Mouse (Mus musculus): ENCODE measurements at regions not wholly inside any gene's neighbourhood (a gene's known extent, or its start where the extent isn't known, plus 50 kb on each side); places are given as distances from the start of the nearest gene placed in this dataset.

DNA sequence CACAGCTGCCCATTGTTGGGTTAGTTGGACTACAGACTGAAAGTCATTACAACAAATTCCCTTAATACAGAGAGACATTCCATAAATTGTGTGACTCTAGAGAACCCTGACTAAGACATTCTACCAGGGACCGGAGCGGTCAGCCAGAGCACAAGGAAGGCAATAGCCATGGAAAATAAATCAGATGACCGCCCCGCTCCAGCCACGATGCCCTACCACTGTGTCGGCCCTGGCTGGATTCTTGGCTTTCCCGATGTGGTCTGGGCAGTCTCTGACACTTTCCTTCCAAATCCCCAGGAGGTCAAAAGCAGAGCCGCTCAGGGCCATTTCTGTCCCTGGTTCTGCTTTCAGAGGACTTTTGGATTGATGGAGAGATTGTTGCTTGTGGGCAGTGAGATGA, 57.8 kb downstream of the Lsm3 start:
- no peak for ATAC-seq

DNA sequence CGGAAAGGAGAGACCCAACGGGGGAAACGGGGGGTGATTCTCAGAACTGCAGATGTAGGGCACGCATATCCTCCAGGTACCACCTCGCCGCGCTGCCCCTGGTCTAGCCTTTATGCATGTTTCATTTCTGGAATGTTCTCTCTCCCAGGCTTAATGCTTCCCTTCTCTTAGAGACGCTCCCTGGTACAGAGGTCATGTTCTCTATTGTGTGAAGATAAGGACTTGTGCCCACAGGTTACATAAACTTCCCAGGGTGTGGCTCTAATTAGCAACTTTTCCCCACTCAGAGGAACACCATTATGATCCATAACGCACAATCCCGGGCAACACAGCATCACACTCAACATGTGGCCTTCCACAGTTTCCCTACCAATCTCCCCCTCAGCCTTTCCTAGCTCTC, 58.7 kb downstream of the Lsm3 start:
- ATAC-seq: no peak

DNA sequence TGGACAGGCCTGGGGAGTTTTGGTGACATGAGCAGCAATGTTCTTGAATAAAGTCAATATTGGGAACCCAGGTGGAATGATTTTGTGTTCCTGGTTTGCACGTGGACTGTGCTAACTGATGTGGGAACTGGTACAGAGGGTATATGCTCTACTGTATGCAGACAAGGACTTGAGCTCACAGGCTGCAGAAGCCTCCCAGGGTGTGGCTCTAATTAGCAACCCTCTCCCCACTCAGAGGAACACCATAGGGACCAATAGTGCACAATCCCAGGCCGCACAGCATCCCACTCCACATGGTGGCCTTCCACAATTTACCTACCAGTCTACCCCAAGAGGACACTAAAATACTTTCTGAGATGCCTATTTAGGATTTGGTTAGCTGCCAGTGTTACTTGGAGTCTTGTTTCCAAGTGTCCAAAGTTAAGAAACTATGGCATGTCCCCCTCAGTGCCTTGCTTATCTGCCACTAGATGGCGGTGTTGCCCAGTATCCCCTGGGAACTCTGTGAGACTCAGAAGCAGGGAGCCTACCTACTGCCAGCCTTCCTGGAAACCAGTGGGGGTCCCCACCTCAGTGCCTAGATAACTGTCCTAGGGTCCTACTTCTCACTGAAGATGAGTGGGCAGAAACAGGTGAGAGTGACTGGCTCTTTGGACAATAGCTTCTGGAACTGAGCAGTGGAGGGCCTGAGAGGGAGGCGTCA, 60.1 kb downstream of the Lsm3 start:
- ATAC-seq: peak; percentile 74

- ATAC-seq: no peak
These were observed 61.2 kb downstream of the Lsm3 start for GRCm38 (mm10) chr6:91576906-91577305.

DNA sequence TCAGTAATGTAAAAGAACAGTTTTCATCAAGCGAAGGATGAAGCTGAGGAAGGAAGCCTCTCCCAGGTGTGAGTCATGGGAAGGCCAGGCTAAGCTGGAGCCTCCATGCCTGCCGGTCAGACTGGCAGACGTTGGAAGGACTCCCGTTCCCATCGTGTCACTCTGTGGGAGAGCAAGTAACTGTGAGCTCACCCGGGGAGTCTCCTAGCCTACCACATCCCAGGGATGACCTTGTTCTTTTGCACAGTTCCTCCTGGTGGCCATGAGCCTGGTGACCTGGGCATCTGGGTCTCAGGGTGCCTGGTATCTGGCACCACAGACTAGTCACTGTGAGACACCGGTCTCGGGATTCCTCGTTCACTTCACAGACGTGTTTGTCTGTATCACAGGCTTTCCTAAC, 63.9 kb downstream of the Lsm3 start:
- ATAC-seq: no peak

DNA sequence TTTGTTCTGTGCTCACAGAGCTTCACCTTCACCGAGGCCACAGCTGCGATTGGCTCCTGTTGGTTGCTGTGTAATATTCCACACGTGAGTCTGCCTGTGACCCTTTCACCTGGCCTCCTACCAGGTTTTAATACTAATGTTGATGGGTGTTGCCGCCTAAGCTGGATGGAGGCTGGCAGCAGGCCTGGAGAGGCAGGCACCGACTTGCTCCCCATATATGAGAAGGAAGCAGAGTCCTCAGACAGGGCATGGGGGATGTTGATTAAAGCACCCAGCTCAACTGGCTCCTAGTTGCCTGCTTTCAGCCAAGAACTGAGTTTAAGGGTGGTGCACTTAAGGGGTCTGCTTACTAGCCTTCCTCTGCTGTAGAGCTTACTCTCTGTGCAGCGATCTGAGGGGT, 64.9 kb downstream of the Lsm3 start:
- no peak for ATAC-seq

GRCm38 (mm10) chr6:91582338-91582737, 66.6 kb downstream of the Lsm3 start:
- no peak for ATAC-seq

DNA sequence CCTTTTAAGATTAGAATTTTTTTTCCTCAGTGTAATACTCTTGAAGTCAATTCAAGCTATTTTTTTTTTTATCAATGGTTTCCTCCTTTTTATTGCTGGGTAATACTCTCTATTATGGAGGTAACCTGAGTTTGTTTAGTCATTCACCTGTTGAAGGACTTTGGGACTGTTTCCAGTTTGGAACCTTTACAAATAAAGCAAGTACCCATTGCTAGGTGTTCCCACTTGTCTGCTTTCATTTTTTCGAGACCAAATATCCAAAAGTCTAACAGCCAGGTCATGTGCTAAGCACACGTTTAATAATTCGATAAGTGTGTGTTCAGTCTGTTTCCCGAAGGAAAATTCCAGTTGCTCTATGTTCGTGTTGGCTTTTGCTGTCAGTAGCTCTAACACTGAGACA, 67.6 kb downstream of the Lsm3 start:
- ATAC-seq: no peak

DNA sequence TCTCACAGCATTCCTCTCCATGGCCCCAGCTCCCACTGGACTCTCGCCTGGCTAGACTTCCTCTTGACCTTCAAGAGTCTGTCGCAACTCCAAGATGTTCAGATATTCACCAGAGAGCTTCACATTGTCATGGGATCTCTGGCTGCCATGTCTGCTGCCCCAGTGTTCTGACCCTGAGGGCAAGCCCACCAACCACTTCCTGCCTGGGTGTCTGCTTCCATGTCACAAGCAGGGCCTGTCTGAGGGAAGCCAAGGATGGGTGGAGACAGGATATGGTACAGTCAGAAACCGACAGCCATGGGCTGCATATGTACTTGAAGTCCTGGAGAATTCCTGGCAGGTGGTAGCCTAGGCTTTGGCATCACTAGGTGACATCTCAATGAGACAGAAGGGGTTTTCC, 69.8 kb downstream of the Lsm3 start:
- peak; percentile 47 for ATAC-seq

DNA sequence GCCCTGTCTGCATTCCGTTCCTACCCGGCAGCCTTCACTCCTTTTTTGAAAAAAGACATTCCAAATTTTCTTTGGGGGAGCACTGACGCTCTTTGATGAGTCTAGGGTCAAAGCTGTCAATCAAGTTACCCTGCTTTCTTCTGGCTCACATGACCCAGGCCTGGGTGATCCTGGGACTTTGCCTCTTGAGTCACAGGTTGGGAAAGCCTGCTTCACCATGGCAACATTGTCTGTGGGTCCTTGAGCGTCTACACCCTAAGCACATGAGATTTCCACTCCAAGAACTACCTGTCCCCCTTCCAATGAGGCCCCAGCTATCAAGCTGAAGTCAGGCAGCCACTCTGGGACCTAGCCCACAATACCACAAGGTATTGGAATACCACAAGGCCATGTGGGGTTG, 73.5 kb downstream of the Lsm3 start:
- ATAC-seq: no peak

GRCm38 (mm10) chr6:91590395-91590794, 74.7 kb downstream of the Lsm3 start:
- no peak for ATAC-seq

- no peak for ATAC-seq
These were observed 75.3 kb downstream of the Lsm3 start for GRCm38 (mm10) chr6:91590806-91591571.

GRCm38 (mm10) chr6:91592651-91593050, 76.9 kb downstream of the Lsm3 start:
- no peak for ATAC-seq

DNA sequence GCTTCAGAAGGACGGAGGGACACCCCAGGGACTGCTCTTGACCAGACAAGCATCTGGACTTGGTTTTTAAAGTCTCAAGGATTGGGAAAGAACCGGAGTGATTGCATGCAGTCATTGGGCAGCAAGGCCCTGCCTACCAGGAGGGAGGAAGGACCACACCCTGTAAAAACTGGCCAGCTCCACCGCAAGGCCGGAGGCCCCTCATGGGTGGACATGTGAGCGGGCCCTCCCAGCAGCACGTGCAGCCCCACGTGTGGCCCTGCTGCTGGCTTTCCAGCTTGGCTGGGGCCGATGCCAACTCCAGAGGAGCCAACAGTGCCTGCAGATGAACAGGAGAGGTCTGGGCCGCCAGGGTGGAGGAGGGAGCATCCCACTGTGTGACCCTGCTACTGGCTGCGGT, 83.2 kb downstream of the Lsm3 start:
- ATAC-seq: no peak

GRCm38 (mm10) chr6:91600116-91600515, 83.7 kb upstream of the Slc6a6 start:
- no peak for ATAC-seq

- no peak for ATAC-seq
These were observed 77.1 kb upstream of the Slc6a6 start for GRCm38 (mm10) chr6:91606634-91607215.

DNA sequence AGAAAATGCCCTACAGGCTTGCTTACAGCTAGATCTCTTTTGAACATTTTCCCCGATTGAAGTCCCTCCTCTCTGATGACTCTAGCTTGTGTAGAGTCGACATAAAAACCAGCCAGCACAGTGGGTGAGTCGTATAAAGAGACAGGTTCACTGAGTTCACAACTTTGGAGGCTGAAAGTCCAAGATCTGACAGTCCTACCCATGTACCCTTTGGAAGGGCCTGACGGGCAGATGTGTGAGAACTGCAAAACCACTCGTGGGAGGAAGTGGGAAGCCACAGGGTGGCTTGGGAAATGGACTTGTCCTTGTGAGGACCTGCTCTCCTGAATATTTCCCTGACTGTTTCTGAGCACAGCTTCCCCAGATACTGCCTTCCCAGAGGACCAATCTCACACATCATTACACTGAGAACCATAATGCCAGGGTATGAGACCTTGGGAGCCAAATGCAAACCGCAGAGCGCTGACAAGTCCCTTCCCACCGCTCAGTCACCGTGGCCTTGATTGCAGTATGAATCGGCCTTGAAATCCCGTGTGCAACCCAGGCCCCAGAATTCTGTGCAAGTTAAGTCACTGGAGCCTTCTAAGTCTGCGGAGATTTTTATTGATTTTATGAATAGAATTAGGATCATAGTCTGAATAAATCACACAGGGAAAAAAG, 76.1 kb upstream of the Slc6a6 start:
- ATAC-seq: no peak

DNA sequence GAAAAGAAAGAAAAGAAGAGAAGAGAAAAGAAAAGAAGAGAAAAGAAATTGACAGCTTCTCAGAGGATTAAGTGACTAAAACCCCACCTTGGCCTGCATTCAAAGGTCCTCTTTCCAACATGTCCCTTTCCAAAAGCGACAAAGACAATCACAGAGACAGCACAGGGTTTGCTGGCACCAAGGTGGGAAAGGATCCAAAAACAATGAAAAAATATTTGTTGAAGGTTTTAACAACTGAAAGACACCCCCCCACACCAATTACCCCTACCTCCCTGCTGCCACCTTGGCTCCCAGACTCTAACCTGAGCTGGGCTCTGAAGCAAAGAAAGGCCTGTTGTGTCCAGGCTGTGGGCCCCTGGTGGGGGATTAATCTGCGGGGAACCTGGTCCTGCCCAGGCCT, 74.2 kb upstream of the Slc6a6 start:
- ATAC-seq: no peak

DNA sequence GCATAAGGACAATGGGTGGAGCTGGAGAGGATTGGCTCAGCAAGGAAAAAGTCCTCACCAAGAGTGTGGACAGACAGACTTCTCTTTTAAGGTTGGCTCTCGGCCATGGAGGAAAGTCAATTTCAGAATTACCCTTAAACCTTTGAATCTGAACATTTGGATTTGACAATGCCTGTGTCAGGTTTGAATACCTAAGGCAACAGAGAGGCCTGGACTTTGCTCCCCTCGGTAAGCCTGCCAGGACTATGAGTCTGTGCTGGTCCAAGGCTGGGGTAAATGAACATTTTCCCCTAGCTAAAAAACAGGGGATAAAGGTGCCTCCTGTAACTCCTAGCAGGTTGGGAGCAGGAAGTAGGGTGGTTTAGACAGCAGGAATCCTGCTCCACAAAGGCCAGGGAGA, 68.8 kb upstream of the Slc6a6 start:
- ATAC-seq: no peak

GRCm38 (mm10) chr6:91616541-91616940, 67.3 kb upstream of the Slc6a6 start:
- no peak for ATAC-seq

- peak; percentile 100 for ATAC-seq
These were observed 66.7 kb upstream of the Slc6a6 start for GRCm38 (mm10) chr6:91617031-91617596.

DNA sequence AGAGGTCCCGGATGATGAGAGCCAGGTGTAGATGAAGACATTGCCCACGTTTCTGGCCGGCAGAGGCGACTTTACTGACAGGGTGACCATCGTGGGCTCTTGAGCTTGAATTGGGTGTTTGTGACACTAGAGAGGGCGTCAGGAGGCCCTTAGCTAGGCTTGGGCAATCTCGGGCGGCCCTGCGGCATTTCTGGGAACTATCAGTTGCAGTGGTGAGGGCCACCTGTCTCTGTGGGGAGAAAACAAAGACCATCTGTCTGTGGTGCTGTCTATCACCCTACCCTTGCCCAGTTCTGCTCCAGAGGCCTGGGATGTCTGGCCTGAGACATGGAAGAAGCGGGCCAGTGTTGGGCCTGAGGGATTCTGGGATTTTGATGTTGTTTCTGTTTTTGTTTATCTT, 66.2 kb upstream of the Slc6a6 start:
- ATAC-seq: no peak

GRCm38 (mm10) chr6:91619009-91619408, 64.8 kb upstream of the Slc6a6 start:
- ATAC-seq: no peak
